Mouse (Mus musculus) brain, embryonic 14.5 days (tissue): Measurements from ENCODE around the gene Themis2.

Experiments used
- CTCF ChIP-seq: fragments of 200-500 bp; IDR thresholded peaks from 2 replicates; pipeline ENCODE4 v1.5.1; 2012; ENCODE audit warnings: inconsistent platforms, mild to moderate bottlenecking, moderate library complexity, borderline replicate concordance; ENCODE audit not compliant: insufficient read depth, insufficient read length; ENCODE audit errors: extremely low read depth
- POLR2A ChIP-seq: fragments of 200-500 bp; IDR thresholded peaks from 2 replicates; pipeline ENCODE4 v1.6.1; 2012; ENCODE audit warnings: mild to moderate bottlenecking, inconsistent platforms, borderline replicate concordance; ENCODE audit not compliant: poor library complexity, insufficient read depth, insufficient read length, severe bottlenecking; ENCODE audit errors: extremely low read depth

DNA sequence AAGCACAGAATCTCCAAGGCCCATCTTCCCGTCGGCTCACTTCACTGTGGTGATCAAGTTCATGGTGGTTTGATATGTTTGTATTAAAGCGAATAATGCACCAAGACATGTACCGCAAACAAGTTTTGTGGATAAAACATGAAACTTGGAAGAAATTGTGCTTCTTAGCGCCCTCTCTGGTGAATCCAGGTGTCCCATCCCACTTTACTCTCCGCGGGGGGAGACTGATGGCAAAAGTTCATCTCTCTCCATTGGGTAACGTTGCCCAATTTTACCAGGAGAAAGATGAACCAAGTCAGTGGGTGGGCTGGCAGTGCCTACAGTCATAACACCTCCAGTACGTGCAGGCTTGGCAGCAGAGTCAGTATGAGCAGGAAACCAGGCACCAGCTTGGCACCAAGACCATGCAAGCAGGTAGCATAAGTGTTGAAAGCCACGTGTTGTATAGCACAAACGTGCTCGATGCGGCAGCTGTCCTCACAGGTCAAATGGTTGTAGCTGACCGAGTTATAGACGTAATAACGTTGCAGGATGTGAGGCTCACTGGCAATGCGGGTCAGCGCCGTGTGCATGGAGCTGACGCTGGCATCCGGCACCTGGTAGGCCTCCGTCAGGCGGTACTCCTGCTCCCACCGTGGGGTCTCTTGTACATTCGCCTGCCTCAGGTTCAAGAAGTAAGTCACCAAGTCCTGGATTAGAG, 63.0 kb downstream of the Themis2 start:
- TF ChIP-seq POLR2A (no peak), CTCF (no peak)
